ENCODE assay signal across 17 mouse cellular contexts in the genomic region with DNA sequence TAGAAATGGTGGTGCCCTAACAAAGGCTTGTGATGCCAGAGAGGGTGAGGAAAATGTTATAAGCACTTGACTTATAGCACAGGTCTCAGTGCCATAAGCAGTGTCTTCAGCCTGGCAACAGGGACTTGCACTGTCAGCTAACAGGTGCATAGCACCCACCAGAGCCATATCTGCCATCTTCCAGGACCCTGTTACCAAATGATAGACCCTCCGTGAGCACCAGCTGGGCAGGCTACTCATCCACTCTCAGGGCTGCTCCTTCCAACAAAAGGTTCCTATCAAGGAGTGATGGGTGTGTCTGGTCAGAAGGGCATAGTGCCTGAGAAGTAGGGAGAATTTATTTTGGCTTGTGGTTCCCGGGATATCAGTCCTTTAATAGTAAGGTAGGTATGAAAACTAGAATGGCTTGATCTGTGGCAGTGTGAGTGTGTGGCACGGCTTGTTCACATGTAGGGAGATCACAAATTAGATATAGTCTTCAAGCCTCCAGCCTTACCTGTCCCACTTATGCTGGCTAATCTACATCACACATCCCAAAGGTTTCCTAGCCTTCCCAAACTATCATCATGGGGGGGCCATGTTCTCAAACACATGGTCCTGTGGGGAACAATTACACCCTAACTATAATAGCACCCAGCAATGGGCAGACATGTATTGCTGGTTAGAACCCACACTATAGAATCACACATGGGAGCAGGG. TPM values are rescaled to one million over a fixed set of nuclear protein-coding genes. Genes with fewer than 3 reads are reported as not detected.
A peak's percentile ranks its signal among the peaks of the same experiment; 100 is the strongest.
DNase-seq lines count a peak whose midpoint lies in the region; ATAC-seq and TF ChIP-seq lines count a peak whose summit lies in the region.
"Had no signal": no experiment of that assay in that cellular context is flagged by ENCODE, and none has a peak within 500 bp of the region (broad histone marks: within the 10 kb centered on the region; RNA-seq: fewer than 3 reads in every experiment).

No protein-coding gene starts in this region.

- peak overlapping the region; percentile 92; the same call in 1 of the 2 replicates for H3K9ac ChIP-seq in ES-Bruce4 (ENCODE audit: low read depth, poor library complexity, severe bottlenecking)
- H3K9ac ChIP-seq in liver, embryonic 15.5 days, result no peak overlapping the region
- no peak overlapping the region for H3K9ac ChIP-seq in stomach, embryonic 15.5 days
- H3K9ac ChIP-seq: midbrain, embryonic 12.5 days had no signal

- H3K9me3 ChIP-seq in ES-Bruce4 (replicated peaks; ENCODE audit: control insufficient read depth, insufficient read depth, low read length, poor library complexity, severe bottlenecking), result no peaks in the 10 kb centered on the region
- H3K9me3 ChIP-seq in liver, embryonic 15.5 days (replicated peaks), result no peaks in the 10 kb centered on the region
- no peaks in the 10 kb centered on the region for H3K9me3 ChIP-seq in stomach, embryonic 15.5 days
- H3K9me3 ChIP-seq: midbrain, embryonic 12.5 days had no signal

- WGBS in liver, embryonic 15.5 days (ENCODE audit: insufficient replicate concordance), result 67% methylated on average over 3 of the region's 3 CpGs
- 78% methylated on average over 3 of the region's 3 CpGs for WGBS in stomach, embryonic 15.5 days

- TF ChIP-seq POLR2A in ES-Bruce4 (IDR thresholded peaks at IDR 0.05; ENCODE audit: insufficient read depth, low read length), result no peak

- H3K27ac ChIP-seq in ES-Bruce4 (ENCODE audit: insufficient read depth, low read length), result peak overlapping the region; percentile 71
- H3K27ac ChIP-seq in liver, embryonic 15.5 days (replicated peaks), result peak overlapping the region; percentile 76
- peak overlapping the region; percentile 42; the same call in 1 of the 2 replicates for H3K27ac ChIP-seq in stomach, embryonic 15.5 days
- H3K27ac ChIP-seq: hindbrain, postnatal 0 days; midbrain, embryonic 12.5 days had no signal

- no peaks in the 10 kb centered on the region for H3K4me1 ChIP-seq in ES-Bruce4 (ENCODE audit: control insufficient read depth, insufficient read depth, low read length)
- H3K4me1 ChIP-seq in liver, embryonic 15.5 days (replicated peaks), result peaks cover 51% of the 10 kb centered on the region
- H3K4me1 ChIP-seq in stomach, embryonic 15.5 days, result no peaks in the 10 kb centered on the region
- H3K4me1 ChIP-seq: midbrain, embryonic 12.5 days had no signal

- no peak for TF ChIP-seq EP300 in ES-Bruce4 (IDR thresholded peaks at IDR 0.05; ENCODE audit: insufficient read depth, low read depth, low read length)

- H3K27me3 ChIP-seq in ES-Bruce4 (ENCODE audit: control insufficient read depth, insufficient read depth, low read length, poor library complexity, severe bottlenecking), result no peaks in the 10 kb centered on the region
- no peaks in the 10 kb centered on the region for H3K27me3 ChIP-seq in liver, embryonic 15.5 days
- H3K27me3 ChIP-seq in stomach, embryonic 15.5 days (replicated peaks), result no peaks in the 10 kb centered on the region
- H3K27me3 ChIP-seq: midbrain, embryonic 12.5 days had no signal

- no peak for TF ChIP-seq CTCF in ES-Bruce4 (IDR thresholded peaks at IDR 0.05; ENCODE audit: low read depth, low read length)

- ATAC-seq in liver, embryonic 15.5 days (ENCODE audit: insufficient read depth), result no peak
- ATAC-seq in stomach, embryonic 15.5 days (ENCODE audit: insufficient read depth, low FRiP score, low read depth), result no peak
- no peak for ATAC-seq in megakaryocyte, adult 5-6 weeks (ENCODE audit: poor library complexity, severe bottlenecking)
- ATAC-seq: hindbrain, postnatal 0 days had no signal

- no peak overlapping the region for H3K4me2 ChIP-seq in liver, embryonic 15.5 days
- H3K4me2 ChIP-seq in stomach, embryonic 15.5 days, result no peak overlapping the region
- H3K4me2 ChIP-seq: heart, embryonic 11.5 days; midbrain, embryonic 12.5 days had no signal

- no peak overlapping the region for H3K4me3 ChIP-seq in ES-Bruce4 (ENCODE audit: low read depth, low read length)
- no peak overlapping the region for H3K4me3 ChIP-seq in liver, embryonic 15.5 days (replicated peaks)
- no peak overlapping the region for H3K4me3 ChIP-seq in stomach, embryonic 15.5 days (replicated peaks)
- H3K4me3 ChIP-seq: midbrain, embryonic 12.5 days had no signal

- peaks cover 6% of the 10 kb centered on the region; the same call in 1 of the 2 replicates for H3K36me3 ChIP-seq in ES-Bruce4 (ENCODE audit: control insufficient read depth, insufficient read depth, low read length, poor library complexity, severe bottlenecking)
- no peaks in the 10 kb centered on the region for H3K36me3 ChIP-seq in liver, embryonic 15.5 days (replicated peaks)
- no peaks in the 10 kb centered on the region for H3K36me3 ChIP-seq in stomach, embryonic 15.5 days
- H3K36me3 ChIP-seq: midbrain, embryonic 12.5 days had no signal

- DNase-seq in MEL-GATA-1-ER (ENCODE audit: extremely low read depth, low read depth), result peak; percentile 57
- DNase-seq in cerebellum, postnatal 14 days, result no peak
- no peak for DNase-seq in adrenal gland, adult 18-20 months (ENCODE audit: low spot score in 2 of 2)
- DNase-seq: cerebellum, adult 9-10 months; embryo, embryonic 11 days; gastrocnemius, postnatal 36 days; kidney, adult 9 months; kidney, postnatal 36 days; retina, postnatal 1 day; right cerebral cortex, postnatal 4 days had no signal

RNA-seq across cellular contexts. Expression of gene C1rl, which starts 13.9 kb away (rescaled TPM):
- 0.79 and 1.3 TPM in 2 replicates for polyA plus RNA-seq in ES-Bruce4 (2011; ENCODE audit: insufficient read depth, insufficient read length, low read depth, missing spikeins)
- 11.2 and 12.5 TPM in 2 replicates for polyA plus RNA-seq in liver, embryonic 15.5 days (2015; fragmentation: Nextera tagmentation; extraction: Ambion mirVana)
- 1.9 and 2.2 TPM in 2 replicates for polyA plus RNA-seq in stomach, embryonic 15.5 days (2015; fragmentation: Nextera tagmentation; extraction: Ambion mirVana)
- 9.2 and 11.8 TPM in 2 replicates for total RNA-seq in megakaryocyte, adult 5-6 weeks (2015)
- 15.1 and 15.9 TPM in 2 replicates for total RNA-seq in megakaryocyte, adult 5-6 weeks (2017)
- 10 to 100 TPM; 22.7 to 22.8 TPM for total RNA-seq in adrenal gland, adult 18-20 months (2021)

RNA-seq across cellular contexts. Expression of gene Clstn3, which starts 14.4 kb away (rescaled TPM):
- 17.1 and 25.6 TPM in 2 replicates for polyA plus RNA-seq in ES-Bruce4 (2011; ENCODE audit: insufficient read depth, insufficient read length, low read depth, missing spikeins)
- polyA plus RNA-seq in liver, embryonic 15.5 days (2015; fragmentation: Nextera tagmentation; extraction: Ambion mirVana), result 4.2 and 5.0 TPM in 2 replicates
- polyA plus RNA-seq in stomach, embryonic 15.5 days (2015; fragmentation: Nextera tagmentation; extraction: Ambion mirVana), result 6.8 TPM in 2 replicates
- total RNA-seq in megakaryocyte, adult 5-6 weeks (2015), result 0.11 and 1.2 TPM in 2 replicates
- 0.51 and 0.73 TPM in 2 replicates for total RNA-seq in megakaryocyte, adult 5-6 weeks (2017)
- 100 to 1,000 TPM; 107 to 199 TPM for total RNA-seq in adrenal gland, adult 18-20 months (2021)

RNA-seq across cellular contexts. Expression of gene C1ra, which starts 33.2 kb away (rescaled TPM):
- polyA plus RNA-seq in ES-Bruce4 (2011; ENCODE audit: insufficient read depth, insufficient read length, low read depth, missing spikeins), result 0.27 TPM in 1 of 2 replicates, not detected in the other
- polyA plus RNA-seq in liver, embryonic 15.5 days (2015; fragmentation: Nextera tagmentation; extraction: Ambion mirVana), result 18.8 and 22.5 TPM in 2 replicates
- polyA plus RNA-seq in stomach, embryonic 15.5 days (2015; fragmentation: Nextera tagmentation; extraction: Ambion mirVana), result 4.5 and 6.6 TPM in 2 replicates
- 4.7 and 4.8 TPM in 2 replicates for total RNA-seq in megakaryocyte, adult 5-6 weeks (2015)
- 3.4 and 3.8 TPM in 2 replicates for total RNA-seq in megakaryocyte, adult 5-6 weeks (2017)
- total RNA-seq in adrenal gland, adult 18-20 months (2021), result 10 to 100 TPM; 45.4 to 88.8 TPM
